Mouse (Mus musculus) stomach, postnatal 0 days (tissue): Measurements from ENCODE around the gene Usp20.

ENCODE experiments used
- CTCF ChIP-seq: IDR thresholded peaks from 2 replicates; pipeline ENCODE4 v1.5.1; 2016; ENCODE audit warnings: antibody characterized with exemption, low read depth, mild to moderate bottlenecking, moderate library complexity
- EP300 ChIP-seq: optimal IDR thresholded peaks from 2 replicates; pipeline ENCODE3; 2016; ENCODE audit warnings: antibody characterized with exemption

- no peak for TF ChIP-seq CTCF
- TF ChIP-seq EP300: no peak
These were observed 59.3 kb downstream of the Usp20 start for GRCm38 (mm10) chr2:31041386-31041785.
